Mouse (Mus musculus) MN1 (cell line): ENCODE results near the gene Stx16.

Experiments used
- DNase-seq: peaks from one replicate; pipeline ENCODE4 v3.0.0-alpha.2; 2016; ENCODE audit warnings: low spot score

Stx16 gene

GRCm38 (mm10) chr2:174076433-174076824 is 321 bp downstream of the Stx16 start:
- no peak for DNase-seq

DNA sequence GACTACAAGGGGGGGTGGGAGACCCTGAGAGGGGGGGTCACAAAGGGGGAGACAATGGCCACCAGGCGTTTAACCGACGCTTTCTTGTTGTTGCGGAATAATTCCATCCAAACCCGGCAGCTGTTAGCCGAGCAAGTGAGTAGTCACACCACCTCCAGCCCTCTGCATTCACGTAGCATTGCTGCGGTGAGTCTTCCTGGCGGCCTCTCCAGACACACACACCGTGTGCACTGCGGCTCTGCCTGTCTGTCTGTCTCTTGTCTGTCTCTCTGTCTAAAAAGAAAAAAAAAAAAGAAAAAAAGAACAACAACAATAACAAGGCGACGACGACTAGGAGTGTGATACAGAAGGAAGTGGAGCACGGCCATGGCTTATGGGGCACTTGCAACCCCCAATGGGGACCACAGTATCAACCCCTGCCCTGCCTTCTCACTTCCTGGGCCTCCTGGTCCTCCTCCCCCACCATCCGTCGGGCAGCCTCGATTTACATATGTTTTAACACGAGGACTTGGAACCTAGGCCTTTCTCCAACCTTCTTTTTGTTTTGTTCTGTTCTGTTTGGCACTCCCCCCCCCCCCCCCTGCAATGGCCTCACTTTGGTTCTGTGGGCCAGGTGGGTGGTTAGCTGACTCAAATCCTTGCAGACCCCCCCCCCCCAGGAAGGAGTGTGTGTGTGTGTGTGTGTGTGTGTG is 1.0 kb downstream of the Stx16 start:
- DNase-seq, result peak; percentile 78

DNA sequence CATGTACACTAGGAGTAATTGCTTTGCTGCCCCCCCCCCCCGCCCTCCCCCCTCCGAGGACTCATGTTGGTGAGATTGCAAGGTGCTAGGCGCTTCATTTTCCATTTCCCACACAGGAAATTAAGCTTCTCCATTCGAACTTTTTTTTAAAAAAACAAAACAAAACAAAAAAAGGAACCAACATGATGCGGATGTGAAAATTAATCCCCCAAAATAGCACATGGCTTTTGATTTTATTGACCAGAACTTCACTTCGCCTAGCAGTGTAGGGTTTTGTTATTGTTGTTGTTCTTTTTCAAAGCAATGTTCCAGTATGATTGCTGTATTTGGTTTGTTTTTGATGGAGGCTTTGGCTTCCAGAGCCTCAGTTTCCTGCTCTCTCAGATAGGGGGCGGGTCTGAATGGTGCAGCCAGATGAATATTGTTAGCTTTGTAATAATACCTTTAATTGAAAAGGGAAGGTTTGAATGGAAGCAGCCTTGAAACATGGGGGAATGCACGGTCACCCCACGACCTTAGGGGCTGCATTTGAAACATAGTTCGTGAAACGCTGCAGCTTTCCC is 1.7 kb downstream of the Stx16 start:
- DNase-seq, result peak; percentile 32

DNA sequence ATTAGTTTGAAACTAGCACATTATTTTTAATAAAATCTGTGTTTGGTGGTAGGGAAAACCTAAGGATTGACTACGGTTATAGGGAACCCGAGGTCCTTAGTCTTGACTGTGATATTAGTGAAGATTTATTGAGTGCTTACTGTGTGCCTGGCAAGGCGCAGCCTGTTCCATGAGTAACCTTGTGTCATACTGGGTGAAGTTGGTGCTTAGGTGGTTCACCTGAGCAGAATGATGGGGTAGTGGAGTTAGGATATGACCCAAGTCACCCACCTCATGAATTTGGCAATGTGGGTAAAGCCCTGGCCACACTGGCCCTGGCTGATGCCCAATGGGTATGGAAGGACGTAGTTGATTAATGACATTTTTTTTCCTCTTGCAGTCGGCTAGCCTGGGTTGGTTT is 5.7 kb downstream of the Stx16 start:
- no peak for DNase-seq

GRCm38 (mm10) chr2:174082380-174082918 is 6.3 kb downstream of the Stx16 start:
- DNase-seq, result no peak

GRCm38 (mm10) chr2:174095086-174095485 is 19.0 kb downstream of the Stx16 start:
- DNase-seq, result no peak

DNA sequence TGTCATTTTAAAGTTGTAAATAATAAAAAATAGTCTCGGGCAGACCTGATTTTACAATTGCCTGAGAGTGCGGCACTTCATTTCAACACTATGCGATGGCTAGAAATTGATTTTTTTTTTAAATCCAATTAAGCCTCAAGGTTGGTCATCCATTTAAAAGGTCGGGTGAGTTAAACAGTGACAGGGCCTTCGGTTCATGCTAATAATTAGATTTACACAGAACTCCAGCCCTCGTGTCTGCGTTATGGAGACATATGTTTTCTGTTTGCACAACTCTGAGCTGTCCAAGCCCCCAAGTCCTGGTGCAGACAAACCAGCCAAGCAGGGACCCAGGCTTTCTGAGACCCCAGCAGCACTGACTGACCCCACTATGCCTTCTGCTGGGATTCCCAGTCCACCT is 26.3 kb downstream of the Stx16 start:
- DNase-seq, result peak; percentile 69

GRCm38 (mm10) chr2:174103527-174103926 is 27.4 kb downstream of the Stx16 start:
- peak; percentile 24 for DNase-seq

- no peak for DNase-seq
Observed at GRCm38 (mm10) chr2:174107375-174107774, 31.3 kb downstream of the Stx16 start.

DNA sequence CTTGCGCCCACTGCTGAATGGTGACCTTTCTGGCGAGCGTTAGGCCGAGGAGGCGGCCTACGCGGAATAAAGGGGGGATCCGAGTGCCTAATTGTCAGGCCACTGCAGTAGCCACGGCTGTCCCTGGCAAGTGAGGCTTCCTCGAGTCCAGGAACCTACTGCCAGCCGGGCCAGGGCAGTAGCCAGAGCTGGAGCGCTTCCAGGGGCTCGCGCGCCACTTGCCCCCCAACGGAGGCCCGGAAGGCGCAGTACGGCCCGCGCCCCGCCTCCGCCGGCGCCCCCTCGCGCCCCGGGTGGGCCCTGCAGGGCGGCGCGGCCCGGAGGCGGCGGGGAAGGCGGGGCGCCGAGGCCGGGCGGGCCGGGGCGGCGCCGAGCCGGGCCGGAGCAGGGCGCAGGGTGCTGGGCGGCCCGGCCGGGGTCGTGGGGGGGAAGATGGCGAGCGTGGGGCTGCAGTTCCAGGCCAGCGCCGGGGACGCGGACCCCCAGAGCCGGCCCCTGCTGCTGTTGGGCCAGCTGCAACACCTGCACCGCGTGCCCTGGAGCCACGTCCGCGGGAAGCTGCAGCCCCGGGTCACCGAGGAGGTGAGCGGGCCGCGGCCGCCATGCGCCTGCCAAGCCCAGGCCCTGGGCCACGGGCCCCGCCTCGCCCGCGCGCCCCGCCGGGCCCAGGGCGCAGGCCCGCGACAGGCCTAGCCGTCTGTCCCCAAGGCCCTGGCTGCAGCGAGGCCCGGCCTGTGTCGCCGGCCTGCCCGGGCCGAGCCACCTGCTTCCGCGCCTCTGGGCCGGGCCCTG is 34.1 kb downstream of the Stx16 start, which contains the start of gene Npepl1:
Gene Npepl1 (plus strand): TSS at position 359 of the 792 bp plus-strand sequence.
- no peak for DNase-seq

DNA sequence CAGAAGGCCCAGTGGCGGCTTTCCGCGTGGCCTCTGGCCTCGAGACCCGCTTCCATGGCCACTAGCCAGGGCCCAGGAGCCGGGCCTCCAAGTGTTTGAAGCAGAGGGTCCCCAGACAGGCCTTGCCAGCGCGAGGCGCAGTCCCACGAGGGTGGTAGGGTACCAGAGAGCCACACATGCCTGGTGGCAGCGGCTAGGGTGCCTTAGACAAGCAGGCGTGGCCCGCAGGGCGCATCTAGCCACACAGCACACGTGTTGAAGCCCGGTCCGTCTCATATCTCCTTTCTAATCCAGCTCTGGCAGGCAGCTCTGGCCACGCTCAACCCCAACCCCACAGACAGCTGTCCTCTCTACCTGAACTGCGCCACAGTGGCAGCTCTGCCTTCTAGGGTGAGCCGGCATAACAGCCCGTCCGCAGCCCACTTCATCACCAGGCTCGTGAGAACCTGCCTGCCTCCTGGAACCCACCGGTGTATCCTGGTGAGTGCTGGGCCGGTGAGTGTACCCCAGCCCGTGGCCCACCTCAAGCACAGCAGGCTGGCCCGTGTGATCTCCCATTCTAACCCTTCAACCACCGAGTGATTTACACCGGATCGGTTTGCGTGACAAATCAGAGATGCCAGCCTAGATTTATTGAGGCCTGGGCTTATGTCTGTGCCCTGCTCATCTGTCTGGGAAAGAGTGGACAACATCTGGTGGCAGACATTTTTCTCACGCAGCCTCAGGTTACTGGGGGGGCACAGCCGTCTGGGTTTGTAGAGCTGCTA is 34.9 kb downstream of the Stx16 start:
- DNase-seq, result no peak

- no peak for DNase-seq
Observed at GRCm38 (mm10) chr2:174112931-174113330, 36.8 kb downstream of the Stx16 start.

GRCm38 (mm10) chr2:174114148-174114864 is 38.2 kb downstream of the Stx16 start:
- no peak for DNase-seq

DNA sequence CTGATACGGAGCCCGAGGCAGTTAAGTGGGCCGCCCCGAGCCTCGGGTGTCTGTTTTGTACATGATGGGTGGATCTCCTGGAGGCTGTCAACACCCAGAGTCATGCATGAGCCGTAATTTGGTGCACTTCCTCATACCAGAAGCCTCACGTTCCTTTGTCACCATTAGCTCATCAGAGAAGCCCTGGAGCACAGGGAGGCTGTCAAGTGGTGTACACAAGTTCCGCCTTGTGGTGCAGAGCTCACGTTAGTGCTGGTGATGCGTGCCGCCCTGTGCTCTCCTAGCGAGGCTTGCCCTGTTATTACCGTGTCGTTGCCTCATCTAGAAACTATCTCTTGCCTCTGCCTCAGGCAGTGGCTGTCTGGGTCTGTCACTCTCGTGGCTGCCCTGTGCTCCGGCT is 40.8 kb downstream of the Stx16 start:
- peak; percentile 20 for DNase-seq

GRCm38 (mm10) chr2:174118141-174118540 is 42.0 kb downstream of the Stx16 start:
- no peak for DNase-seq

DNA sequence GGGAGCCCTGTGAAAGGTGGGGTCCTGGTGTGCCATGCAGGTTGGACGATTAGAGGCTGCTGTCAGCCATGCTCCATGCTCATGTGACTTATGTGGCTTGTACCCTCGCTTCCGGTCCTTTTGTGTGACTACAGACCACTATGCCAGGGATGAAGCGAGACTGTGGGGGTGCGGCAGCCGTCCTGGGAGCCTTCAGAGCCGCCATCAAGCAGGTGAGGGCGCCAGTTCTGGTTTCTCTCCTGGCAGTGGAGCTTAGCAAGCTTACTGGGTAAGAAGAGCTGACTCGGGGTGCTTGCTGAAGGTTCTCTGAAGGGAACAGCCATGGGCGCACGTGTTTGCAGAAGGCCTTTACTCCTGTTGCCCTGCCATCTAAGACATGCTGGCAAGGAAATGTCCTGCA is 43.2 kb downstream of the Stx16 start:
- DNase-seq, result no peak

DNA sequence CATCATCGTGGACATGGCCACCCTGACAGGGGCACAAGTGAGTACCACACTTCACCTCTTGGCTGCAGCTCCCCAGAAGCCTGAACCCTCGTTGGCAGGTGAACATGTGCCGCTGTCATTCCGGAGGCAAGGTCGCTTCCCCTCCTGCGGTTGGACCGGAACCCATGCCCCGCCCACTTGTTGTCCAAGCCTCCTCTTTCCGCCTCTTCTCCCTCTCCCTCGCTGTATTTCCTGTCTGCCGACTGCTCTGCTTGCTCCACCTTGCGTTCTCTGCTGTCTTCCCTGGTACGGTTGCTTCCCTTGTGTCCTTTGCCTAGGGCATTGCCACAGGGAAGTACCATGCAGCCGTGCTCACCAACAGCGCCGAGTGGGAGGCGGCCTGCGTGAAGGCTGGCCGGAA is 44.5 kb downstream of the Stx16 start:
- DNase-seq, result no peak

DNA sequence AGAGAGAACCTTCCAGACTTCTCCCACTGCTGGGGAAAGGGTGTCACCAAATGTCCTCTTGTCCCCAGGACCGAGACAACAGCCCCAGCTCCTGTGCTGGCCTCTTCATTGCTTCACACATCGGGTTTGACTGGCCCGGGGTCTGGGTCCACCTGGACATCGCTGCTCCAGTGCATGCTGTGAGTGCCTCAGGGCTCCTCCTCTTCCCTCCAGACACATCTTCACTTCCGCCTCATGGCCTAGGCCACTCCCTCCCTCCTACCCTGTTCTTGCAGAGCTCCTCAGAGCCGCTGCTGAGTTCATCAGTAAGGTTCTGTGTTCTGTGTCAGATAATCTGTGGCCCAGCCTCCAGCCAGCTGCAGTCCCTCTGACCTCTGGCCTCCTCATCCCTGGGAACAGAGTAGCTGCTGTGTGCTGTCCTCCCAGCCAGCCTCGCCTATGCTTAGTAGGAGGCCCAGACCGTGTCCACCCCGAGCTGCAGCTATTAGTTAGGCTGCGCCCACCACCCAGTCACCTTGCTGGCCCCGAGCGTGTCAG is 45.4 kb downstream of the Stx16 start:
- DNase-seq, result no peak

DNA sequence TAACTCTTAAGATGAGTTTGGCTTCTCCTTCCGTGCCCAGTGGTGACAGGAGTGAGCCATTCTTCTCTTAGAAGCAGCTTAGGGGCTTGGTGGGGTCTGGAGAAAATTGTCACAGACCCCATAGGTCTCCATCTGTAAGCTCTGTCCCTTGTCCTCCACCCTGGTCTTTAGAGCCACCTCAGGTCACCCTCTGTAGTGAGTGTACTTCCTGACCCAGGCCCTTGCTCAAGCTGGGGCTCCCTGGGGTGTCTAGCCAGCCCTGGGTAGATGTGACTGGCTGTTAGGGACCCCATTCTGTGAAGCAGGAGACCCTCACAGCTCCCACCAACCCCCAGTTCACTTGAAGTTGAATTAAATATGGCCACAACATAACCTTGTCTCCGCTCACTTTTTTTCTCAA is 46.2 kb downstream of the Stx16 start:
- DNase-seq, result no peak

GRCm38 (mm10) chr2:174123731-174124130 is 47.6 kb downstream of the Stx16 start:
- no peak for DNase-seq
